Mouse (Mus musculus) heart, adult 2 months (tissue): Measurements from ENCODE around the gene Ssh3. TPM values are rescaled to one million over a fixed set of nuclear protein-coding genes. Genes with fewer than 3 reads are reported as not detected.

Source experiments
- DNase-seq, 2 experiments: peaks; one replicate each; pipeline ENCODE4 v3.0.0; 2021
- H3K27ac ChIP-seq: fragments of 200-600 bp; 2 replicates; pipeline ENCODE4 v1.8.1; 2022
- H3K27me3 ChIP-seq: fragments of 200-500 bp; 2 replicates; pipeline ENCODE4 v1.6.1; 2012; ENCODE audit warnings: mild to moderate bottlenecking, low read length, inconsistent platforms, mixed read lengths; ENCODE audit not compliant: control insufficient read depth, insufficient read depth
- H3K36me3 ChIP-seq: fragments of 200-500 bp; 2 replicates; pipeline ENCODE4 v1.6.1; 2012; ENCODE audit warnings: low read length, inconsistent platforms; ENCODE audit not compliant: control insufficient read depth, insufficient read depth
- H3K4me1 ChIP-seq: fragments of 200-500 bp; 2 replicates; pipeline ENCODE4 v1.6.1; 2011; ENCODE audit warnings: low read length; ENCODE audit not compliant: control insufficient read depth, insufficient read depth
- H3K4me3 ChIP-seq: fragments of 200-600 bp; 2 replicates; pipeline ENCODE4 v1.8.1; 2022
- H3K79me2 ChIP-seq: fragments of 200-500 bp; replicated peaks from 2 replicates; pipeline ENCODE4 v1.6.1; 2012; ENCODE audit warnings: mild to moderate bottlenecking, inconsistent platforms, low read length, moderate library complexity, mixed read lengths; ENCODE audit not compliant: control insufficient read depth, insufficient read depth
- H3K9ac ChIP-seq: fragments of 200-500 bp; 2 replicates; pipeline ENCODE4 v1.6.1; 2012; ENCODE audit warnings: low read depth, mild to moderate bottlenecking, control low read depth, inconsistent platforms, low read length, mixed read lengths
- CTCF ChIP-seq: fragments of 200-600 bp; IDR thresholded peaks from 2 replicates; pipeline ENCODE4 v1.8.1; 2022; ENCODE audit warnings: antibody characterized with exemption, mild to moderate bottlenecking, moderate library complexity
- EP300 ChIP-seq: fragments of 200-500 bp; IDR thresholded peaks from 2 replicates; pipeline ENCODE4 v1.6.1; 2011; ENCODE audit warnings: low read depth, low read length, control low read depth; ENCODE audit not compliant: insufficient read depth
- POLR2A ChIP-seq: fragments of 200-500 bp; IDR thresholded peaks from 2 replicates; pipeline ENCODE4 v1.6.1; 2011; ENCODE audit warnings: mild to moderate bottlenecking, low read depth, low read length, control low read depth; ENCODE audit not compliant: insufficient read depth
- WGBS: fragments of 180-500 bp; shearing (Covaris S2); methylation state at CpG from one replicate; pipeline ENCODE4 v1.1.7; 2018; 5-methylcytosine and 5-hydroxymethylcytosine counted together
- intact Hi-C: fragments of 180-260 bp; cut with DNase I; formaldehyde crosslinking; loops from one replicate; pipeline ENCODE4 v1.15.1; 2025
- polyA plus RNA-seq: library from polyadenylated mRNA; depleted of rRNA; stranded (reverse); fragments of >200 nt; gene quantifications from 2 replicates; pipeline ENCODE4 v1.2.3, GENCODE M21; 2012
- total RNA-seq, 2 experiments: library from RNA; stranded (reverse); gene quantifications; 2 replicates each; pipeline ENCODE4 v1.2.3; 2021

Gene Ssh3
- total and polyA plus RNA-seq, 3 experiments: 6.7 to 15.9 (median 7.3) TPM

DNA sequence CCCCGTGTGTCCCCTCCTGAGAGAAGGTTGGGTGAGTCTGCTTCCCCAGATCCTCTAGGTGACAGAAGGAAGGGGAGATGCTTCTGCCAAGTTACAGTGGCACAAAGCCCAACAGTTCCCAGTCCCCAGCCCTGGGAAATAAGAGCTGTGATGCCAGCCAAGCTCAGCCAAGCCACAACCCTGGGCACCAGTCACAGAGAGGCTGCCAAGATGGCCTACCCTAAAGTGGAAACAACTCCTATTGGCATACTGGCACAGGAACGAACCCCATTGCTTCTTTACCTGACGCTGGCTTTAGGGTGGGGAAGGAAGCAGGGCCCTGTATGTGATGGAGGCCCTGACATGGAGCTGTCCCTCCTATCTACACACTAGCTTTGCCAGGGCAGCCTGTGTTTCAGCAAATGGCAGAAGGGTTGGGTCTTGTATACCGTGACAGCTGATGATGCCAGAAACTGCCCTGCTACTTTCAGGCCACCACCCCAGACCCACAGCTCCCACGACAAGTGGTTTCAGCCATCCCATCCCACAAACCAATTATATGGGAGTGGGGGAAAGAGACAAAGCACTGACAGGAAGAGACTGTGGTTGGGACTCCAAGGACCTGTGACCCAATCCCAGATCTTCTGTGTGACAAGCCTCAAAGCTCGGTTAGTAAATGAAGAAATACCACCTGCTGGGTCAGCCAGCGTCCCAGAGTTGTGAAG is 34.1 kb upstream of the Ssh3 start:
- peaks cover 49% of the 10 kb centered on the region for H3K4me1 ChIP-seq
- 24% methylated on average over 7 of the region's 7 CpGs for WGBS
- TF ChIP-seq CTCF: no peak
- no peak for TF ChIP-seq EP300
- H3K36me3 ChIP-seq: peaks cover 2% of the 10 kb centered on the region; the same call in 1 of the 2 replicates
- no peak overlapping the region; the same call in 1 of the 2 replicates for H3K4me3 ChIP-seq
- intact Hi-C loops: no loop called here
- peak overlapping the region; percentile 4 for H3K9ac ChIP-seq
- H3K27me3 ChIP-seq: no peaks in the 10 kb centered on the region
- H3K79me2 ChIP-seq: peaks cover 3% of the 10 kb centered on the region
- peak; percentile 59 to 78 for DNase-seq
- peak overlapping the region; percentile 66 for H3K27ac ChIP-seq

DNA sequence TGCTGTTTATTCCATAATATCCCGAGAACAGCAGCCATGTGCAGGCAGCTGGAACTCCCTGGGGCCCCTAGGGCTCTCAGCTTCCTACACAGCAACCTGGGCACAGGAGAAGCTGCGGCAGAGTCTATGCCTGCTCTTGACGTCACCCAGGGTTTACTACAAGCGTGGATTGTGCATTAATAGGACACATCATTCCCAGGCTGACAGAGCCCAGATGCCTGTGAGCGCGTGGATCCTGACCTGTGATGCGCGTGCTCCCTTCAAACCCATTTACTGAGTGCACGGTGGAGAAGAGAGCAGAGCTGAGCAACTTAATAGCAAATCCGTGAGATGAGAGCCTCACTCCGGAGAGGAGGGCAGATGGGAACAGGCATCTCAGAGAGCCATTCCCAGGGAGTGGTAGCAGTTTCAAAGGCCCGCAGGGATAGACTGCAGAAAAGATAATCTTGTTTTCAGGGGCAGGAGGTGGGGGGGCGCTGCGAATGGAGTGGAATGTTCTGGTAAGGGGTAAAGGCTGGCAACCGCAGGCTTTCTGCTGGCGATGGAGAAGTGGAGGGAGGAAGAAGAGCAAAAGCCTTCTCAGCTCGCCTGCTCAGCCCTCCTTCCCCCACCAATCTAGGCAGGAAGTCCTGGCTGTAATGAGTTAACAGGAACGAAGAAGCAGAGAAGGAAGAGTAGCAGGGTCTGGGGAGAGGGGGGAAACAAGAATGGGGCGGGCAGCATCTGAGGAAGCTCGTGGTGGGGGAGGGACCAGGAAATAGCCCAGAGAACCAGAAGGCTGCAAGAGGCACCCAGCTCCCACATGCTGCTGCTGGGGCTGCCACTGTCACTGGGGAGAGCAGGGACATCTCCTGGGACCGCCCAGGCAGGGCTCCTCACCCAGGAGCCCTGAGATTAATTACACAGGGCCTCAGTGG is 33.0 kb upstream of the Ssh3 start:
- no peak for TF ChIP-seq CTCF
- TF ChIP-seq POLR2A: peak; percentile 42; the same call in 1 of the 2 replicates
- TF ChIP-seq EP300: peak; percentile 10; the same call in 1 of the 2 replicates
- no peaks in the 10 kb centered on the region for H3K27me3 ChIP-seq
- H3K4me3 ChIP-seq: peak overlapping the region; percentile 29; the same call in 1 of the 2 replicates
- intact Hi-C loops: no loop called here
- peaks cover 4% of the 10 kb centered on the region for H3K79me2 ChIP-seq
- peaks cover 51% of the 10 kb centered on the region for H3K4me1 ChIP-seq
- DNase-seq: peak; percentile 61 to 78
- H3K9ac ChIP-seq: peak overlapping the region; percentile 17; the same call in 1 of the 2 replicates
- H3K27ac ChIP-seq: peak overlapping the region; percentile 66
- peaks cover 2% of the 10 kb centered on the region; the same call in 1 of the 2 replicates for H3K36me3 ChIP-seq
- 20% methylated on average over 21 of the region's 21 CpGs for WGBS

DNA sequence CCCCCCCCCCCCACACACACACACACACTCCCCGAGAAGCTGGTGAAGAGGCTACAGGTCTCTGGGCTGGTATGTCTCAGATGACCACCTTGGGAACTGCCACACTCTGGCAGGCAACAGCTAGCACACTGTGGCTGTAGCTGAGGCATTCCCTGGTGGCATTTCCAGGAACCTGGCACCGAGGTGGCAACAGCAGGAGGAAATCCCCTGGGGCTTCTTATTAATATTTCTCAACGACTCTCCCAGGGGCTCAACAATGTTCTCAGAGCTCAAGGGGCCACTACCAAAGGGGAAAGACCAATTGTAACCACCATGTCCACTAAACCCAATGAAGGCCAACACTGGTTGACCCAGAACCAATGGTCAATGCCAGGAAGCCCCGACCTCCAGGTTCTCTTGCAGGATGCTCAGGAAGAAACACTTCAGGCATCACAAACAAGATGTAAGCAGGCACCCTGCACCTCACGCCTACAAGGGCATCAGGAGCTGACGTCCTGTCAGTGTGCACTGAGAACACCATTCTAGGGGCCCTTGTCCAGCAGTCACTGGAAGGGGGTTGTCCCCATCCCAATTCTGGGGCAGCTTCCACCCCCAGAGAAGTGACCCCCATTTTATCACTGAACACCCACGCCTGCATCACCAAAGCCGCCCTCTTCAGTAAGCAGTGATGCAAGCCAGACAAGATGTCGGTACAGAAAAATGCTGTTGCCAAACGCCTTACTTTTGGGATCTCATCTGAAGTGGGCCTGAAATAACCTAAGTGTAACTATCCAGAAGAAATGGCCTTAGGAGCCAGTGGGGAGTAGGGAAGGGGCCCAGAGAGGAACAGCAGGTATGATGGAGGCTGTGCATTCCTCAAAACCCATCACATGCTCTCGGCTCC is 32.1 kb upstream of the Ssh3 start:
- peak; percentile 14 to 25 for DNase-seq
- H3K9ac ChIP-seq: no peak overlapping the region
- no peak for TF ChIP-seq POLR2A
- TF ChIP-seq CTCF: no peak
- no peak for TF ChIP-seq EP300
- H3K36me3 ChIP-seq: peaks cover 2% of the 10 kb centered on the region; the same call in 1 of the 2 replicates
- H3K4me3 ChIP-seq: no peak overlapping the region
- WGBS: 44% methylated on average over 11 of the region's 11 CpGs
- intact Hi-C loops: no loop called here
- H3K79me2 ChIP-seq: peaks cover 6% of the 10 kb centered on the region
- H3K27ac ChIP-seq: peak overlapping the region; percentile 66
- H3K27me3 ChIP-seq: no peaks in the 10 kb centered on the region
- H3K4me1 ChIP-seq: peaks cover 54% of the 10 kb centered on the region

DNA sequence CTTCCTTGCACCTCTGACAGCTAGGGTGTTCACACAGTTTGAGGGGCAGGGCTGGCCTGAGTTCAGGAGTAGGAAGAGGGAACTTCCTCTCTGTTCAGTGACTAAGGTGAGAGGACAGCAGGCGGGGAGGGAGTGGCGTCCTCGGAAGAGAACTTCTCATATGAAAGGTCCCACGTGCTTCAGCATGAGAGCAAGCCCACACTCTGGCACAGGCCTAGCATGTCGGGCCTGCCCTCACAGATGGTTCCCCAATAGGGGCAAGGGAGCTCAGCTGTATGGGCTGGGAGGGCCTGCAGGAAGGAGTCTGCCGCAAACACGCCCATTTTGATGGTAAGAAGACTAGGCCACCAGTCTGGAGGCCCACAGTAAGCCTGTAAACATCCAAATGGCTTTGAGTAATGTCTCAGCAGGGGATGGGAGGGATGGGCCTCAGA is 31.3 kb upstream of the Ssh3 start:
- H3K4me1 ChIP-seq: peaks cover 58% of the 10 kb centered on the region
- TF ChIP-seq CTCF (no peak), EP300 (no peak), POLR2A (0 out of 2 replicates have a peak, but pooled peaks have one; percentile 17)
- DNase-seq: peak in 1 of 2 experiments; percentile 79
- H3K36me3 ChIP-seq: peaks cover 2% of the 10 kb centered on the region; the same call in 1 of the 2 replicates
- intact Hi-C loops: no loop called here
- H3K27ac ChIP-seq: peak overlapping the region; percentile 60
- no peaks in the 10 kb centered on the region for H3K27me3 ChIP-seq
- H3K9ac ChIP-seq: no peak overlapping the region
- WGBS: 37% methylated on average over 7 of the region's 7 CpGs
- no peak overlapping the region for H3K4me3 ChIP-seq
- H3K79me2 ChIP-seq: peaks cover 5% of the 10 kb centered on the region; the same call in 1 of the 2 replicates

DNA sequence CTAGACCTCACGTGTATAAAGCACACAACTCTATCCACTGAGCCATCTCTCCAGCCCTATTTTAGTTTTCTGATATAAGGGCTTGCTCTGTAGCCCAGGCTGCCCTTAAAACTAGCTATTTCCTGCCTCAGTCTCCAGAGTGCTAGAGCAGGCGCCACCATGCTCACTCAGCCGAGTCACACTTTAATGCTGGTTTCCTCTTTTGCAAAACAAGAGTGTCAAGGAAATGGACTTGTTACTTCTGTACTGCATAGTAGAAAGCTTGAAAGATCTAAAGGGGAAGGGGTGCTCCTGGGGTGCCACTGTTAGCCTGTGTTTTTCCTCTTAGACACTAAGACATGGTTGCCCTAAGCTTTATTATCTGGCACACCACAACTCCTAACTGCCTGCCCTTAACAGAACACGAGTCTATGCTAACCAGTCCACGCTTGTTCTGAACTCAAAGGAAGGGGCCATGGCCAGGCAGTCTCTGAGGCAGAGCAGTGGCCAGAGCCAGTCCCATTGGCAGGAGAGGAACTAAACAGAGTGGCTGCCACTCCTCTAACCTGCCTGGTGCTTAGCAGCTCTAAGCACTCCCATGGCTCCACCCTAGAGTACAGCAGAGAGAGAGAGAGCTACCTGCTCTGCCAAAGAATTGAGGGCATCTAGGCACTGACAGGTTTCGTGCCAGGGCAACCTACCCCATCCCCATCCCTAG is 30.7 kb upstream of the Ssh3 start:
- TF ChIP-seq CTCF (no peak), POLR2A (no peak), EP300 (no peak)
- H3K36me3 ChIP-seq: peaks cover 2% of the 10 kb centered on the region; the same call in 1 of the 2 replicates
- peak; percentile 40 to 49 for DNase-seq
- no peaks in the 10 kb centered on the region for H3K27me3 ChIP-seq
- H3K9ac ChIP-seq: no peak overlapping the region
- peak overlapping the region; percentile 60 for H3K27ac ChIP-seq
- 48% methylated on average over 6 of the region's 6 CpGs for WGBS
- peaks cover 59% of the 10 kb centered on the region for H3K4me1 ChIP-seq
- H3K79me2 ChIP-seq: peaks cover 4% of the 10 kb centered on the region; the same call in 1 of the 2 replicates
- H3K4me3 ChIP-seq: no peak overlapping the region
- intact Hi-C loops: no loop called here
